Mouse (Mus musculus) hindbrain, embryonic 16.5 days (tissue): ENCODE results near the gene Wfdc6a. TPM values are rescaled to one million over a fixed set of nuclear protein-coding genes. Genes with fewer than 3 reads are reported as not detected.
"Not testable (repeated sequence)": the region's sequence is repeated elsewhere in the genome, so short reads cannot be mapped to it uniquely, and the experiment has no call there.

Experiments
- ATAC-seq: fragments of 200-750 bp; cut with Nextera tagmentation; 2 replicates; pipeline ENCODE4 v1.8.0; 2017; ENCODE audit warnings: moderate TSS enrichment, moderate library complexity
- H3K27ac ChIP-seq: fragments of 300-500 bp; sonication (generic); 2 replicates; pipeline ENCODE4 v1.5.1; 2014; ENCODE audit warnings: low read depth, mild to moderate bottlenecking, control low read depth, low read length, moderate library complexity
- H3K27me3 ChIP-seq: fragments of 300-500 bp; sonication (generic); replicated peaks from 2 replicates; pipeline ENCODE4 v1.6.1; 2014; ENCODE audit warnings: low read length; ENCODE audit not compliant: control insufficient read depth, insufficient read depth
- H3K36me3 ChIP-seq: fragments of 300-500 bp; sonication (generic); 2 replicates; pipeline ENCODE4 v1.6.1; 2014; ENCODE audit warnings: mild to moderate bottlenecking, low read length, moderate library complexity, mixed read lengths; ENCODE audit not compliant: control insufficient read depth, insufficient read depth
- H3K4me1 ChIP-seq: fragments of 300-500 bp; sonication (generic); 2 replicates; pipeline ENCODE4 v1.6.1; 2014; ENCODE audit warnings: low read depth, low read length; ENCODE audit not compliant: control insufficient read depth, insufficient read depth
- H3K4me2 ChIP-seq: fragments of 300-500 bp; sonication (generic); 2 replicates; pipeline ENCODE4 v1.6.1; 2014; ENCODE audit warnings: mild to moderate bottlenecking, low read length, control low read depth, moderate library complexity
- H3K4me3 ChIP-seq: fragments of 300-500 bp; sonication (generic); 2 replicates; pipeline ENCODE4 v1.5.1; 2014; ENCODE audit warnings: mild to moderate bottlenecking, low read length, control low read depth, moderate library complexity
- H3K9ac ChIP-seq: fragments of 300-500 bp; sonication (generic); 2 replicates; pipeline ENCODE4 v1.6.1; 2014; ENCODE audit warnings: low read depth, mild to moderate bottlenecking, control low read depth, low read length, moderate library complexity
- H3K9me3 ChIP-seq: fragments of 300-500 bp; sonication (generic); 2 replicates; pipeline ENCODE4 v1.6.1; 2014; ENCODE audit warnings: mild to moderate bottlenecking, low read length, moderate library complexity; ENCODE audit not compliant: control insufficient read depth
- WGBS: fragments of 180-500 bp; shearing (Covaris S2); extraction: QIAGEN DNeasy Blood & Tissue Kit; methylation state at CpG from one replicate; pipeline ENCODE4 v1.1.7; 2014; 5-methylcytosine and 5-hydroxymethylcytosine counted together
- polyA plus RNA-seq: library from polyadenylated mRNA; unstranded; fragments of >200 nt; fragmentation: Nextera tagmentation; extraction: Ambion mirVana; gene quantifications from 2 replicates; pipeline ENCODE4 v1.2.1, GENCODE M21; 2015

Wfdc6a gene
- polyA plus RNA-seq, result 0.20 TPM in 2 replicates

DNA sequence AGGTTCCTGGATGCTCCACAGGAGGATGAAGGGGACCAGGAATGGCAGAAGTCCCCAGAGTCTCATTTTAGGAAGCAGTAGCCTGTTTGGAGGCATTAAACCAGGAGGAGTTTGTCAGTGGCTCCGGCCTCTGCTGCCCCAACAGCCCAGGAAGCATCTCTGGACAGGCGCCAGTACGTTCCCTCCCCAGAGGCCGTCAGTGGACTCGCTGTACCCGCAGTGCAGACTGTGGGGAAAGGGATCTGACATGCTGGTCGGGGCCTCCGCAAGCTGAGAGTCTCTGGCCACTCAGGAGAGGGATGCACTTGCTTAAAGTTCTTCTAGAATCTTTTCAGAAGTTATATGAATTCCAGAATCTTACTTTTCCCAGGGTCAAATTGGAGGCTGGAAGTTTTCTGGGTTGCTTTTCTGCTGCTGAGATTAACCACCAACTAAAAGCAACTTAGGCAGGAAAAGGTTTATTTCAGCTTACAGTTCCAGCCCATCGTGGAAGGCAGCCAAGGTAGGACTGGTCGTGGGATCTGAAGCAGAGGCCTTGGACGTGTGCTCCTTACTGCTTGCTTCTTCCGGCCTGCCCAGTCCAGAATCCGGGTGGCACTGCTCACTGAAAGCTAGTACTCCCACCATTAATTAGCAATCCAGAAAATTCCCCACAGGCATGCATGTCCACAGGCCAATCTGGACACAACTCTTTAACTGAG lies at the start of gene Wfdc6a:
Gene Wfdc6a, minus strand, starts transcription at position 423 of the 701 bp plus-strand sequence.
- not testable (repeated sequence) for H3K4me3 ChIP-seq, H3K9ac ChIP-seq, H3K9me3 ChIP-seq, H3K4me2 ChIP-seq, H3K27me3 ChIP-seq, ATAC-seq, H3K27ac ChIP-seq, H3K36me3 ChIP-seq, H3K4me1 ChIP-seq
- WGBS, result 64% methylated on average over 13 of the region's 13 CpGs

DNA sequence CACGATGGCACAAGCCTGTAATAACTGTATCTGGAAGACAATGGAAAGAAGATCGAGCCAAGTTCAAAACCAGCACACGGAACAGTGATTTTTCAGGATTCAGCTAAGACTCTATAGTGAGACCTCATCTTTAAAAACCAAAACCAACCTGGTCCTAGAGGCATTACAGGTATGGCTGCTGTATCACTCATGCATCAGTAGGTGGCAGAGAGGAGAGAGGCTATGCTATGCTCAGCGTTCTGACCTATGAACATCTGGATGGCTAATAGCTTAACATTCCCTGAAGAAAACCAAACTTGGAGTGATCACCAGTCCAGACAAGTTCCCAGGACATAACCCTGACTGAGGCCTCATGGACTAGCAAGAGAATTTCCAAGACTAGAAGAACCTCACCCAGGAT lies 36.5 kb upstream of the Wfdc6a start:
- Histone ChIP-seq H3K9me3 (no peaks in the 10 kb centered on the region), H3K9ac (no peak overlapping the region), H3K36me3 (no peaks in the 10 kb centered on the region), H3K4me2 (no peak overlapping the region), H3K27me3 (no peaks in the 10 kb centered on the region), H3K27ac (no peak overlapping the region), H3K4me3 (no peak overlapping the region), H3K4me1 (no peaks in the 10 kb centered on the region)
- ATAC-seq, result no peak
- WGBS, result 88% methylated on average over 4 of the region's 4 CpGs

DNA sequence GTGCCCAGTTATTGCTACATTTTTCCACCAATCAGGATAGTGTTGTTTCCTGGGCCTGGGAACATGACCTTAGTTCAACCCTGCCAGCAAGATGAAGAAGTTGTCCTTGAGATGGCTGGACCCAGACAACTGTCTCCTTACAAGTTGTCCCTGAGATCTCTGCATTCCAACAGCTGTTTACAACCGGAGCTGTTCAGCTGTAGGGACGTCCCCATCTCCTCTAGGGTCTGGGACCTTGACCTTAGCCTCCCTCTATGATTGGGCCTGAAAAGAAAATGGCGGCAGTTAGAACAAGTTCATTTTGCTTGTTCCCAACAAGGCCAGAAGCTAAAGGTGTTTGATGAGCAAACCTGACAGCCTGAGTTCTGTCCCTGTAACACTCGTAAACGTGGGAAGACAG lies 33.8 kb upstream of the Wfdc6a start:
- no peaks in the 10 kb centered on the region for H3K4me1 ChIP-seq
- no peak overlapping the region for H3K4me3 ChIP-seq
- WGBS, result 76% methylated on average over 5 of the region's 5 CpGs
- no peaks in the 10 kb centered on the region for H3K27me3 ChIP-seq
- H3K4me2 ChIP-seq, result no peak overlapping the region
- H3K9ac ChIP-seq, result no peak overlapping the region
- H3K36me3 ChIP-seq, result no peaks in the 10 kb centered on the region
- no peak for ATAC-seq
- no peak overlapping the region for H3K27ac ChIP-seq
- no peaks in the 10 kb centered on the region for H3K9me3 ChIP-seq

DNA sequence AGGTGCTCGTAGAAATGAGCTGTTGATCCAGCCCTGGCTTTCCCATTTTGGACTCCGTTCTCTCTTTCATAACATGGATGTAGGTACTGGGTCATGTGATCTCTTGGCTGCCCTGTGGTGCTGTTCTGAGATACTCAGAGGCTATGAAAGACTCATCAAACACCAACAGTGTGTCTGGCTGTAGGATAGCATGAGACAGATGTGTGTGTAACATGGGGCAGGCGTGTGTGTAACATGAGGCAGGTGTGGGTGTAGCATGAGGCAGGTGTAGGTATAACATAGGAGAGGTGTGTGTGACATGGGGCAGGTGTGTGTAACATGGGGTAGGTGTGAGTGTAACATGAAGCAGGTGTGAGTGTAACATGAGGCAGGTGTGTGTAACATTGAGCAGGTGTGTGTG lies 30.1 kb upstream of the Wfdc6a start:
- no peak overlapping the region for H3K9ac ChIP-seq
- no peaks in the 10 kb centered on the region for H3K9me3 ChIP-seq
- H3K27ac ChIP-seq, result no peak overlapping the region
- H3K4me1 ChIP-seq, result no peaks in the 10 kb centered on the region
- 92% methylated on average over 3 of the region's 3 CpGs for WGBS
- no peaks in the 10 kb centered on the region for H3K27me3 ChIP-seq
- H3K4me2 ChIP-seq, result no peak overlapping the region
- H3K36me3 ChIP-seq, result no peaks in the 10 kb centered on the region
- no peak overlapping the region for H3K4me3 ChIP-seq
- ATAC-seq, result no peak

DNA sequence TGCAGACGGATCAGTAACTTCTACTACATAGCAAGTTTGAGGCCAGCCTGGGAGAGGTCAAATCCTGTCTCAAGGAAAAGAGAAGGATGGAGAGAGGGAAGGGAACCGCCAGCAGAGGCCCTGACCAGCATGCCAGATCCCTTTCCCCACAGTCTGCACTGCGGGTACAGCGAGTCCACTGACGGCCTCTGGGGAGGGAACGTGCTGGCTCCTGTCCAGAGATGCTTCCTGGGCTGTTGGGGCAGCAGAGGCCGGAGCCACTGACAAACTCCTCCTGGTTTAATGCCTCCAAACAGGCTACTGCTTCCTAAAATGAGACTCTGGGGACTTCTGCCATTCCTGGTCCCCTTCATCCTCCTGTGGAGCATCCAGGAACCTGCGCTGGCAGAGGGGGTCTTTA lies 28.2 kb upstream of the Wfdc6a start, which contains the start of the genes Wfdc6b and Wfdc8:
Gene Wfdc6b, plus strand, starts transcription at position 52 of the 400 bp plus-strand sequence.
Gene Wfdc8, minus strand, starts transcription at position 156 of the 400 bp plus-strand sequence.
- ATAC-seq, H3K27me3 ChIP-seq, H3K4me2 ChIP-seq, H3K9ac ChIP-seq, H3K4me3 ChIP-seq, H3K4me1 ChIP-seq, H3K9me3 ChIP-seq, H3K27ac ChIP-seq, H3K36me3 ChIP-seq: not testable (repeated sequence)
- WGBS, result 55% methylated on average over 8 of the region's 8 CpGs

DNA sequence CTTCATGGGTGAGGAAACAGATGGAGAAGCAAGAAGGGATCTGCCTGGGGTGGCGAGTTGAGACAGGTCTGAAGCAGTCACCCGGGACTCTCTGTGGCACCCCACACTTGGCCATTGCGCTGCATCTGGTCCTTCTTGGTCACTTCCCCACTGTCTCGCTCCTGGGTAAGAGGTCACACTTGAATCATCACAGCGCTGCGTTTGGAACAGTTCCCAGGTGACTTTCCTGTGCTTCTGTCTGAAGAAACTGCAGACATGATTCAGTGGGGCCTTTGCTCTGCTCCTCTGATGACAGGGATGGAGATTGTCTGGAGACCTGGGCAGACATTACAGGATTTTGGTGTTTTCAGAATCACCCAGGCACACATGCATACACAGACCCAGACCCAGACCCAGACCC lies 23.5 kb upstream of the Wfdc6a start:
- Histone ChIP-seq H3K9ac (no peak overlapping the region), H3K27ac (no peak overlapping the region), H3K36me3 (no peaks in the 10 kb centered on the region), H3K4me1 (no peaks in the 10 kb centered on the region), H3K4me2 (no peak overlapping the region), H3K9me3 (no peaks in the 10 kb centered on the region), H3K27me3 (no peaks in the 10 kb centered on the region), H3K4me3 (no peak overlapping the region)
- WGBS, result 76% methylated on average over 6 of the region's 6 CpGs
- no peak for ATAC-seq

DNA sequence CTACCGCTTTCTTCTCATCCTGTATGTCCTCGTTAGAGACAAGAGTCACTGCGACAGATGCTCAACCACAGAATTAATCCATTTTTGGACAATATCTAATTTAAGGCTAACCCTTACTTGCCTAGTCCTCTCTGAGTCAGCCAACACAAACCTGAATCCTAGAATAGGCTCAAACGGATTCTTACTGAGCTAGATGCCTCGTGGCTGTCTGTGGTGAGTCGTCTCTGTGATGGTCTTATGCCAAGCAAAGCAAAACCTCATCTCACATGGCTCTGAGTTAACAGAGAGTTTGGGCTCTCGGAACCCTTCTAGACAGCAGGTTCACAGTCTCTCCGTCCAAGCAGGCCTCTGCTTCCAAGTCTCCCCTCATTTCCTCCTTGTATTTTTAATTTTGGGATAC lies 19.2 kb upstream of the Wfdc6a start:
- 88% methylated on average over 8 of the region's 8 CpGs for WGBS
- Histone ChIP-seq H3K4me2 (no peak overlapping the region), H3K27ac (no peak overlapping the region), H3K4me3 (no peak overlapping the region), H3K4me1 (no peaks in the 10 kb centered on the region), H3K27me3 (no peaks in the 10 kb centered on the region), H3K9ac (no peak overlapping the region), H3K9me3 (no peaks in the 10 kb centered on the region), H3K36me3 (no peaks in the 10 kb centered on the region)
- ATAC-seq, result no peak

DNA sequence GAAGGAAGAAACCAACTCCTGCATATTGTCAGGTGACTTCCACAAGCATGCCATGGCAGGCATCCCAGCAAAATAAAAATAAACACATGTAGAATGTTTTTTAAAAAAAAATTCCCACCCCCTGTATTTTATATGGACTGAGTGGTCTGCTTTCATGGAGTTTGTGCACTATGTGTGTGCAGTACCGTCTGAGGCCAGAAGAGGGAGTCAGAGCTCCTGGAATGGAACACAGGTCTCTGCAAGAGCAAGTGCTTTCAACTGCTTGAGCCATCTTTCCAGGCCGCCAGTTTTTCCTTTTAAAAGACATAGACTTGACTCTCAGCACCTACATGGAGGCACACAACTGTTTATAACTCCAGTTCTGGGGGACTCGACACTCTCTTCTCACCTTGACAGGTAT lies 18.2 kb upstream of the Wfdc6a start:
- 95% methylated on average over 3 of the region's 3 CpGs for WGBS
- Histone ChIP-seq H3K4me1 (no peaks in the 10 kb centered on the region), H3K4me2 (no peak overlapping the region), H3K4me3 (no peak overlapping the region), H3K27me3 (no peaks in the 10 kb centered on the region), H3K9me3 (no peaks in the 10 kb centered on the region), H3K27ac (no peak overlapping the region), H3K36me3 (no peaks in the 10 kb centered on the region), H3K9ac (no peak overlapping the region)
- ATAC-seq, result no peak

DNA sequence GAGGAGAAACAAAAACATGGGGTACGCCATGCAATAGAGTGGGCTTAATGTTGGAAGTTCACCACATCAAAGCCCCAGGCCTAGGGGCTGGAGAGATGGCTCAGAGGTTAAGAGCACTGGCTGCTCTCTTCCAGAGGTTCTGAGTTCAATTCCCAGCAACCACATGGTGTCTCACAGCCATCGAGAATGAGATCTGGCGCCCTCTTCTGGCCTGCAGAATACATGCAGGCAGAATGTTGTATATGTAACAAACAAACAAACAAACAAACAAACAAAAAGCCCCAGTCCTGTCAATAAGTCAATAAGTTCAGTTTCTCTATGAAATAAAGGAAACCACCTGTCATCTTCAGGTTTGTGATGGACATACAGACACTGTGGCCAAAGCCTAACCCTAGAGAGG lies 14.9 kb upstream of the Wfdc6a start:
- Histone ChIP-seq H3K9me3 (no peaks in the 10 kb centered on the region), H3K4me1 (no peaks in the 10 kb centered on the region), H3K9ac (no peak overlapping the region), H3K36me3 (no peaks in the 10 kb centered on the region), H3K27ac (no peak overlapping the region), H3K4me2 (no peak overlapping the region), H3K4me3 (no peak overlapping the region), H3K27me3 (no peaks in the 10 kb centered on the region)
- WGBS, result 68% methylated on average over 3 of the region's 3 CpGs
- ATAC-seq, result no peak
